Mouse (Mus musculus): ENCODE results near the gene Tppp. TPM values are rescaled to one million over a fixed set of nuclear protein-coding genes. Genes with fewer than 3 reads are reported as not detected.
"Not testable (repeated sequence)": the region's sequence is repeated elsewhere in the genome, so short reads cannot be mapped to it uniquely, and the experiment has no call there.

Gene Tppp
- polyA plus RNA-seq, 1 experiment from 2014 or later: 2.1 TPM

GRCm38 (mm10) chr13:74000961-74001360 is 8.2 kb upstream of the Tppp start:
- Histone ChIP-seq H3K27ac (no peak overlapping the region), H3K36me3 (no peaks in the 10 kb centered on the region), H3K27me3 (replicated peaks) (no peaks in the 10 kb centered on the region; the same call in 1 of the 2 replicates), H3K4me2 (replicated peaks) (no peak overlapping the region), H3K4me1 (replicated peaks) (no peaks in the 10 kb centered on the region), H3K4me3 (replicated peaks) (no peak overlapping the region), H3K9me3 (no peaks in the 10 kb centered on the region), H3K9ac (no peak overlapping the region)
- ATAC-seq: no peak
- 80% methylated on average over 6 of the region's 6 CpGs for WGBS

GRCm38 (mm10) chr13:74001492-74001891 is 7.7 kb upstream of the Tppp start:
- no peak overlapping the region for H3K4me3 ChIP-seq (replicated peaks)
- no peak overlapping the region for H3K4me2 ChIP-seq (replicated peaks)
- H3K9me3 ChIP-seq: no peaks in the 10 kb centered on the region
- H3K9ac ChIP-seq: no peak overlapping the region
- H3K27me3 ChIP-seq (replicated peaks): peaks cover 3% of the 10 kb centered on the region; the same call in 1 of the 2 replicates
- no peak for ATAC-seq
- H3K36me3 ChIP-seq: no peaks in the 10 kb centered on the region
- WGBS: 53% methylated on average over 4 of the region's 4 CpGs
- no peaks in the 10 kb centered on the region for H3K4me1 ChIP-seq (replicated peaks)
- H3K27ac ChIP-seq: no peak overlapping the region

- not testable (repeated sequence) for ATAC-seq; H3K4me3 ChIP-seq (replicated peaks); H3K27ac ChIP-seq; H3K9me3 ChIP-seq; H3K36me3 ChIP-seq; H3K9ac ChIP-seq; H3K4me2 ChIP-seq (replicated peaks)
- peaks cover 18% of the 10 kb centered on the region; the same call in 1 of the 2 replicates for H3K4me1 ChIP-seq (replicated peaks)
- 86% methylated on average over 4 of the region's 4 CpGs for whole genome bisulfite sequencing
- peaks cover 22% of the 10 kb centered on the region for H3K27me3 ChIP-seq (replicated peaks)
These were observed 2.3 kb upstream of the Tppp start for GRCm38 (mm10) chr13:74006881-74007280.

- Histone ChIP-seq H3K4me3 (replicated peaks) (0 out of 2 replicates have a peak overlapping the region, but pooled peaks have one; percentile 51), H3K27me3 (replicated peaks) (peaks cover 22% of the 10 kb centered on the region), H3K4me1 (replicated peaks) (peaks cover 18% of the 10 kb centered on the region; the same call in 1 of the 2 replicates), H3K4me2 (replicated peaks) (peak overlapping the region; percentile 99; the same call in 1 of the 2 replicates)
- ATAC-seq, H3K36me3 ChIP-seq, H3K9ac ChIP-seq, H3K9me3 ChIP-seq, H3K27ac ChIP-seq: not testable (repeated sequence)
- 78% methylated on average over 2 of the region's 2 CpGs for WGBS
These were observed 991 bp upstream of the Tppp start for GRCm38 (mm10) chr13:74008216-74008615.

GRCm38 (mm10) chr13:74009791-74010614 is 796 bp downstream of the Tppp start:
- H3K4me1 ChIP-seq (replicated peaks): peaks cover 18% of the 10 kb centered on the region; the same call in 1 of the 2 replicates
- H3K4me3 ChIP-seq (replicated peaks): peak overlapping the region; percentile 51
- H3K27ac ChIP-seq: no peak overlapping the region
- peak; percentile 31 for ATAC-seq
- H3K4me2 ChIP-seq (replicated peaks): peak overlapping the region; percentile 99
- no peaks in the 10 kb centered on the region for H3K36me3 ChIP-seq
- WGBS: under 1% methylated on average over 53 of the region's 55 CpGs
- no peaks in the 10 kb centered on the region for H3K9me3 ChIP-seq
- peaks cover 22% of the 10 kb centered on the region for H3K27me3 ChIP-seq (replicated peaks)
- peak overlapping the region; percentile 44 for H3K9ac ChIP-seq

- Histone ChIP-seq H3K36me3 (no peaks in the 10 kb centered on the region), H3K9me3 (no peaks in the 10 kb centered on the region), H3K4me1 (replicated peaks) (peaks cover 18% of the 10 kb centered on the region; the same call in 1 of the 2 replicates), H3K27ac (no peak overlapping the region), H3K27me3 (replicated peaks) (peaks cover 22% of the 10 kb centered on the region), H3K9ac (no peak overlapping the region), H3K4me3 (replicated peaks) (peak overlapping the region; percentile 51), H3K4me2 (replicated peaks) (peak overlapping the region; percentile 99)
- WGBS: 14% methylated on average over 3 of the region's 3 CpGs
- no peak for ATAC-seq
These were observed 1.5 kb downstream of the Tppp start for GRCm38 (mm10) chr13:74010678-74011077.

GRCm38 (mm10) chr13:74015908-74016307 is 6.7 kb downstream of the Tppp start:
- 73% methylated on average over 4 of the region's 4 CpGs for WGBS
- peaks cover 4% of the 10 kb centered on the region; the same call in 1 of the 2 replicates for H3K27me3 ChIP-seq (replicated peaks)
- H3K9me3 ChIP-seq: no peaks in the 10 kb centered on the region
- no peak overlapping the region for H3K27ac ChIP-seq
- H3K36me3 ChIP-seq: no peaks in the 10 kb centered on the region
- no peak for ATAC-seq
- no peak overlapping the region for H3K9ac ChIP-seq
- no peaks in the 10 kb centered on the region for H3K4me1 ChIP-seq (replicated peaks)
- no peak overlapping the region for H3K4me2 ChIP-seq (replicated peaks)
- no peak overlapping the region for H3K4me3 ChIP-seq (replicated peaks)

- Histone ChIP-seq H3K36me3 (no peaks in the 10 kb centered on the region), H3K9me3 (no peaks in the 10 kb centered on the region), H3K9ac (no peak overlapping the region), H3K4me3 (replicated peaks) (no peak overlapping the region), H3K27ac (no peak overlapping the region), H3K4me2 (replicated peaks) (no peak overlapping the region), H3K4me1 (replicated peaks) (no peaks in the 10 kb centered on the region), H3K27me3 (replicated peaks) (no peaks in the 10 kb centered on the region)
- 76% methylated on average over 4 of the region's 4 CpGs for WGBS
- no peak for ATAC-seq
These were observed 8.2 kb downstream of the Tppp start for GRCm38 (mm10) chr13:74017426-74017825.

- 86% methylated on average over 8 of the region's 8 CpGs for WGBS
- not testable (repeated sequence) for H3K9me3 ChIP-seq; H3K4me3 ChIP-seq (replicated peaks); ATAC-seq; H3K4me2 ChIP-seq (replicated peaks); H3K4me1 ChIP-seq (replicated peaks); H3K36me3 ChIP-seq; H3K27me3 ChIP-seq (replicated peaks); H3K9ac ChIP-seq; H3K27ac ChIP-seq
These were observed 9.8 kb downstream of the Tppp start for GRCm38 (mm10) chr13:74019006-74019405.

- Histone ChIP-seq H3K36me3 (no peaks in the 10 kb centered on the region), H3K4me1 (replicated peaks) (peaks cover 3% of the 10 kb centered on the region; the same call in 1 of the 2 replicates), H3K27me3 (replicated peaks) (no peaks in the 10 kb centered on the region), H3K9me3 (no peaks in the 10 kb centered on the region), H3K4me3 (replicated peaks) (no peak overlapping the region), H3K27ac (no peak overlapping the region), H3K9ac (no peak overlapping the region), H3K4me2 (replicated peaks) (no peak overlapping the region)
- peak; percentile 44 for ATAC-seq
- WGBS: 56% methylated on average over 4 of the region's 4 CpGs
These were observed 16.2 kb downstream of the Tppp start for GRCm38 (mm10) chr13:74025151-74026081.

GRCm38 (mm10) chr13:74026215-74026614 is 17.0 kb downstream of the Tppp start:
- Histone ChIP-seq H3K9ac (no peak overlapping the region), H3K4me1 (replicated peaks) (peaks cover 3% of the 10 kb centered on the region; the same call in 1 of the 2 replicates), H3K36me3 (no peaks in the 10 kb centered on the region), H3K4me3 (replicated peaks) (no peak overlapping the region), H3K9me3 (no peaks in the 10 kb centered on the region), H3K27ac (no peak overlapping the region), H3K4me2 (replicated peaks) (no peak overlapping the region), H3K27me3 (replicated peaks) (no peaks in the 10 kb centered on the region)
- peak; percentile 77 for ATAC-seq
- 15% methylated on average over 2 of the region's 2 CpGs for WGBS

- 54% methylated on average over 2 of the region's 2 CpGs for WGBS
- H3K4me1 ChIP-seq (replicated peaks): peaks cover 3% of the 10 kb centered on the region; the same call in 1 of the 2 replicates
- H3K27me3 ChIP-seq (replicated peaks): no peaks in the 10 kb centered on the region
- no peaks in the 10 kb centered on the region for H3K36me3 ChIP-seq
- H3K4me3 ChIP-seq (replicated peaks): no peak overlapping the region
- ATAC-seq: no peak
- no peaks in the 10 kb centered on the region for H3K9me3 ChIP-seq
- no peak overlapping the region for H3K9ac ChIP-seq
- H3K27ac ChIP-seq: no peak overlapping the region
- H3K4me2 ChIP-seq (replicated peaks): no peak overlapping the region
These were observed 18.9 kb downstream of the Tppp start for GRCm38 (mm10) chr13:74028116-74028515.
